Mouse (Mus musculus) gastrocnemius, adult 2 months (tissue): ENCODE data around the gene Gabpb1. TPM values are rescaled to one million over a fixed set of nuclear protein-coding genes. Genes with fewer than 3 reads are reported as not detected.

Source experiments
- DNase-seq: peaks from one replicate; pipeline ENCODE4 v3.0.0; 2022
- H3K27ac ChIP-seq: fragments of 200-600 bp; 2 replicates; pipeline ENCODE4 v1.8.1; 2022; ENCODE audit warnings: mild to moderate bottlenecking
- H3K4me3 ChIP-seq: fragments of 200-600 bp; 2 replicates; pipeline ENCODE4 v1.8.1; 2022; ENCODE audit warnings: mild to moderate bottlenecking, moderate library complexity
- CTCF ChIP-seq: fragments of 200-600 bp; IDR thresholded peaks from 2 replicates; pipeline ENCODE4 v1.8.1; 2022; ENCODE audit warnings: antibody characterized with exemption, mild to moderate bottlenecking, moderate library complexity
- intact Hi-C: fragments of 180-260 bp; cut with DNase I; formaldehyde crosslinking; loops from one replicate; pipeline ENCODE4 v1.15.1; 2025
- long read RNA-seq, 2 experiments: library from polyadenylated mRNA; stranded (forward); transcript quantifications; one replicate each; pipeline ENCODE4 v2.0.0; 2021
- total RNA-seq, 2 experiments: library from RNA; stranded (reverse); gene quantifications; 2 replicates each; pipeline ENCODE4 v1.2.3; 2021

The Gabpb1 gene
- 1 to 10 TPM; 5.5 to 8.6 TPM for total RNA-seq
- long read RNA-seq, experiment 1, full-length matches to known transcripts: 2 of 12 reads
- long read RNA-seq, experiment 1, partial matches to known transcripts: 0 of 12 reads
- long read RNA-seq, experiment 1, other reads (novel, unspliced or antisense): 10 of 12 reads
- long read RNA-seq, experiment 2, full-length matches to known transcripts: 5 of 8 reads
- long read RNA-seq, experiment 2, partial matches to known transcripts: 1 of 8 reads
- long read RNA-seq, experiment 2, other reads (novel, unspliced or antisense): 2 of 8 reads

GRCm38 (mm10) chr2:126676122-126676515 lies at the start of gene Gabpb1:
Gene Gabpb1 (minus strand): TSS chr2:126676337.
- intact Hi-C loops: no loop called here

DNA sequence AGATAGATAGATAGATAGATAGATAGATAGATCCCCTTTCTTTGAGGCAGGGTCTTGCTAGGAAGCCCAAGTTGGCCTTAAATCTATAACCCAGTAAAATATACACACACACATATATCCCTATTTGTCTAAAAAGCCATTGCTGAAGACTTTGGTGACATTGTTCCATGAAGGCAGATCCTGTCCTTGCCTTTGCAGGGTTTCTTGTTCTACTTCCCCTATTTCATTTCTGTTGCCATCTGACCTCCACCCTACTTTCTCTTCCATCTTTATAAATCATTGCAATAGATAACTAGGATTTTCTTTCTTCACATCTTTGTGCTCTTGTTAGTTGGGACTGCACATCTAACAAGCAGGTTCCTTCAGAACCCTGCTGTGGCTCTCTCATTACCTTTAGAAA lies 36.8 kb upstream of the Gabpb1 start:
- TF ChIP-seq CTCF: no peak
- H3K4me3 ChIP-seq: no peak overlapping the region
- intact Hi-C loops: no loop called here
- H3K27ac ChIP-seq: no peak overlapping the region
- no peak for DNase-seq

More at GRCm38 (mm10) chr2:126676122-126676515, at the start of gene Gabpb1:
- Histone ChIP-seq H3K27ac (peak within 1 kb of the TSS; percentile 99), H3K4me3 (peak within 1 kb of the TSS; percentile 84)
- TF ChIP-seq CTCF: no peak
- DNase-seq: no peak

GRCm38 (mm10) chr2:126712526-126712925 lies 36.4 kb upstream of the Gabpb1 start:
- H3K27ac ChIP-seq: no peak overlapping the region
- TF ChIP-seq CTCF: no peak
- no peak overlapping the region for H3K4me3 ChIP-seq
- no peak for DNase-seq
- intact Hi-C loops: no loop called here

DNA sequence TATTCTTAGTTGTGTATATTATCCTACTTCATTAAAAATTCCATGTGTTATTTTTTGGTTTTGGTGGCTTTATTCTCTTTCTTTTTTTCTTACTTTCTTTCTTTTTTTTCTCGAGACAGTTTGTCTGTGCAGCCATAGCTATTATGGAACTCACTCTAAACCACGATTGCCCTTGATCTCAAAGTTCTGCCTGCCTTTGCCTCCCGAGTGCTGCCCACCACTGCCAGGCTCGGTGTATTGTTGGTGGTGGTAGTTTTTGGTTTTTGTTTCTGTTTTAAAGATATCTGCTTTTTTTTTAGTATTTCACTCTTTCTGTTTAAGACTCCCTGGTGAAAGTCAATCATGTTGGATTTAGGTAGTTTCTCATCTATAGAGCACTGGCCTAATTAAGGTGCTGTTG lies 32.2 kb upstream of the Gabpb1 start:
- peak overlapping the region; percentile 85 for H3K4me3 ChIP-seq
- H3K27ac ChIP-seq: no peak overlapping the region
- TF ChIP-seq CTCF: no peak
- DNase-seq: no peak
- intact Hi-C loops: no loop called here

GRCm38 (mm10) chr2:126707438-126707779 lies 31.3 kb upstream of the Gabpb1 start:
- intact Hi-C loops: loop anchor here (2.0 kb wide), 1 partner anchor 33 kb away; no protein-coding TSS in a partner anchor
- Histone ChIP-seq H3K27ac (peak overlapping the region; percentile 92), H3K4me3 (peak overlapping the region; percentile 85)
- DNase-seq: no peak
- no peak for TF ChIP-seq CTCF

- TF ChIP-seq CTCF: no peak
- intact Hi-C loops: loop anchor here (2.0 kb wide), 1 partner anchor 32 kb away; no protein-coding TSS in a partner anchor
- DNase-seq: peak; percentile 98
- peak within 1 kb of the TSS; percentile 85 for H3K4me3 ChIP-seq
- peak within 1 kb of the TSS; percentile 92 for H3K27ac ChIP-seq
These were observed 30.8 kb upstream of the Gabpb1 start, which contains the start of gene Usp8 for GRCm38 (mm10) chr2:126706759-126707437. Gene Usp8 (plus strand): TSS chr2:126707328.

GRCm38 (mm10) chr2:126695285-126695684 lies 19.1 kb upstream of the Gabpb1 start:
- Histone ChIP-seq H3K27ac (peak overlapping the region; percentile 51; the same call in 1 of the 2 replicates), H3K4me3 (no peak overlapping the region)
- no peak for TF ChIP-seq CTCF
- intact Hi-C loops: no loop called here
- no peak for DNase-seq

DNA sequence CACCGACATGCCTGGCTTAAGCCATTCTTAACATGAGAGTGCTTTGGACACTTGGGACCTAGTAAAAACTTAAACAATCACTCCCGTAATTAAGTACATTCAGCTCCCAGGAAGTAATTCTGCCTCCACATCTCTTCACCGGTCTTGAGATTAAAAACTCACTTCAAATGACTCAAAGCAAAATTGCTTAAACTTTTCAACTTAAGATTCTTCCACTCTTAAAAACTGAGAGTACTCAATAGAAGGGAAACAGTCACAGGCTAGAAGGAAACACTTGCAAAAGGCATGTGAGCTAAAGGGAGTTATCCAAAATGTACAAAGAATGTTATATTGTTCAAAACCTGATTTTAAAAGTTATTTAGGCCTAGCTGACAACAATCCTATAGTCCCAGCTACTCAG lies 15.2 kb upstream of the Gabpb1 start:
- DNase-seq: no peak
- TF ChIP-seq CTCF: no peak
- intact Hi-C loops: no loop called here
- no peak overlapping the region for H3K27ac ChIP-seq
- H3K4me3 ChIP-seq: no peak overlapping the region

DNA sequence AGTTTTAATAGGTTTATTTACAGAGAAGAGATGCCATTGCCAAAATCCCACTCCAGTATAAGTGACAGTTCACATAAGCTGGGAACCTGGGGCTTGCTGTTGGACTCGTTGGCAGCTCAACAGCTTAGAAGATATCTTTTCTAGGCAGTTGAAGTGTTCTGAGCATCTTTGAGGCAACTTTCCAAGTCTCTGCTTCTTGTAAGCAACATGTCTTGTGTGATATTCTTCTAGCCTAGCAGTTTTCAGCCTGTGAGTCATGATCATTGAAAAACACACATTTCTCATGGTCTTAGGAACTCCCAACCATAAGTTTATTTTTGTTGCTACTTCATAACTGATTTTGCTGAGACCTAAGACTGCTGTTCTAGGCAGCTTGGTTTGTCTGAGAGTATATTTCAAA lies 6.8 kb upstream of the Gabpb1 start:
- no peak for DNase-seq
- H3K27ac ChIP-seq: peak overlapping the region; percentile 55

GRCm38 (mm10) chr2:126682333-126682732 lies 6.2 kb upstream of the Gabpb1 start:
- peak overlapping the region; percentile 55 for H3K27ac ChIP-seq
- no peak for DNase-seq
- intact Hi-C loops: no loop called here
- H3K4me3 ChIP-seq: no peak overlapping the region; the same call in 1 of the 2 replicates
- TF ChIP-seq CTCF: no peak

More for the DNA sequence above, 6.8 kb upstream of the Gabpb1 start:
- intact Hi-C loops: no loop called here
- no peak for TF ChIP-seq CTCF
- H3K4me3 ChIP-seq: no peak overlapping the region; the same call in 1 of the 2 replicates

- intact Hi-C loops: no loop called here
- Histone ChIP-seq H3K27ac (no peak overlapping the region), H3K4me3 (no peak overlapping the region)
- no peak for TF ChIP-seq CTCF
- no peak for DNase-seq
These were observed 1.2 kb upstream of the Gabpb1 start for GRCm38 (mm10) chr2:126677366-126677765.

DNA sequence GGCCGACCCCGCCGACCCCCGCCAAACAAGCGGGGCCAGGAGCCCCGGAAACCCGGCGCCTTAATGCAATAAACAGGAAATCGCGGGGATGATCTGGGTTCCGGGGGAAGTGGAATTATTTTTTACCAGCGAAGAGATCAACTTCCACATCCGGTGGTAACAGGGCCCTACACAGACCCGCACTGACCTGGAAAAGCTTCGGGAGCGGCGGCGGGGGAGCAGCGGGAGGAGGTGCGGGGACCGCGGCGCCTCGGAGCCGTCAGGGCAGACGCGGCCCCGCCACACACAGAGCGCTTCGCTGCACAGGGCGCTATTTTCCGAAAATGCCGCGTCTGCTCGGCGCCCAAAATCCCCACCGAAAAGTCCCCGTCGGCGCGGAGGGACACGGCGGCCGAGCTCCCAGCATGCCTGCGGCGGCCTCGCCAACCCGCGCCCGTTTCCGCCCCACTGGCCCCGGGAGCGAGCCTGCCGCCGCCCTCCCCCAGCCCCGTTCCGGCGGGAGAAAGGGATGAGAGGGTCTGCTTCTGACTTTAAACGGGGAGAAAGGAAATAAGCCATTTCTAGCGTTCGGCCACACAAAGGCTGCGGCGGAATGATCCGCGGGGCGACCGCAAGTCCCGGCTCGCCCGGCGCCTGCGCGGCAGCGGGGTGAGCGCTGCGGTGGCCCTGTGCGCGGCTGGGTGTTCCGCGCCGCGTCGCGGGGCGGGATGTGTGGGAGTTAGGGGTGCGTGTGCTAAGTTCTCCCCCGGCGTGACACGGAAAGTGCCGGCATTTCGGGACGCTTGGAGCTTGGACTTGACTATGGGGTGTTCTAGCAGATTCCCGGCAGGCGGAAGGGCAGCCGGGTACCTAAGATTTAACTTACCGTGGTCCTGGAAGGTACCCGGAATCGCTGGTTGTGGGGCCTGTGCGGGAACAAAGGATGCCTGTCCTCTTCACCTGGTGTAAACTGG lies 692 bp downstream of the Gabpb1 start:
- peak; percentile 92 for DNase-seq
- Histone ChIP-seq H3K27ac (peak overlapping the region; percentile 99), H3K4me3 (peak overlapping the region; percentile 84)
- no peak for TF ChIP-seq CTCF
- intact Hi-C loops: loop anchor here (2.0 kb wide), 1 partner anchor 31 kb away; the partner anchor contains the start of gene Usp8
